Comparison of ENCODE assay signal across 14 mouse cellular contexts in genomic region chr3:41497771-41498170, GRCm38 (mm10).
"Had no signal": no experiment of that assay in that cellular context is flagged by ENCODE, and none has a peak within 500 bp of the region (broad histone marks: within the 10 kb centered on the region; RNA-seq: fewer than 3 reads in every experiment).

No protein-coding gene starts in this region.

- DNase-seq: kidney, postnatal 4 days; lung, postnatal 14 days; retina, postnatal 1 day; right cerebral cortex, postnatal 4 days; spleen, adult 18-20 months; thymus, adult 18-20 months had no signal

- H3K27ac ChIP-seq: layer of hippocampus, adult 2 months; limb, embryonic 12.5 days; lung, embryonic 15.5 days; macrophage; midbrain, embryonic 15.5 days; neural tube, embryonic 12.5 days had no signal

- H3K9ac ChIP-seq: limb, embryonic 12.5 days; lung, embryonic 15.5 days; midbrain, embryonic 15.5 days; neural tube, embryonic 12.5 days had no signal

- ATAC-seq: midbrain, embryonic 15.5 days had no signal

- H3K4me3 ChIP-seq: layer of hippocampus, adult 2 months; limb, embryonic 12.5 days; lung, embryonic 15.5 days; megakaryocyte, embryonic 14.5 days; midbrain, embryonic 15.5 days; neural tube, embryonic 12.5 days had no signal

- H3K4me1 ChIP-seq: limb, embryonic 12.5 days; midbrain, embryonic 15.5 days had no signal

- H3K4me2 ChIP-seq: limb, embryonic 12.5 days; lung, embryonic 15.5 days; midbrain, embryonic 11.5 days; midbrain, embryonic 15.5 days; neural tube, embryonic 12.5 days had no signal

- H3K27me3 ChIP-seq: limb, embryonic 12.5 days; megakaryocyte, embryonic 14.5 days; midbrain, embryonic 15.5 days; neural tube, embryonic 12.5 days had no signal

- H3K36me3 ChIP-seq: limb, embryonic 12.5 days; lung, embryonic 15.5 days; midbrain, embryonic 15.5 days; neural tube, embryonic 12.5 days had no signal

- H3K9me3 ChIP-seq: limb, embryonic 12.5 days; lung, embryonic 15.5 days; midbrain, embryonic 15.5 days; neural tube, embryonic 12.5 days had no signal
